Mouse (Mus musculus) testis, adult 2 months (tissue): ENCODE data around the gene Ifitm5. TPM values are rescaled to one million over a fixed set of nuclear protein-coding genes. Genes with fewer than 3 reads are reported as not detected.

Source experiments
- H3K27ac ChIP-seq: fragments of 200-500 bp; 2 replicates; pipeline ENCODE4 v1.5.1; 2012; ENCODE audit warnings: low read depth, low read length; ENCODE audit not compliant: control insufficient read depth, insufficient read depth
- H3K27me3 ChIP-seq: fragments of 200-500 bp; 2 replicates; pipeline ENCODE4 v1.6.1; 2012; ENCODE audit warnings: mild to moderate bottlenecking, low read length, moderate library complexity; ENCODE audit not compliant: control insufficient read depth, insufficient read depth
- H3K36me3 ChIP-seq: fragments of 200-500 bp; 2 replicates; pipeline ENCODE4 v1.6.1; 2012; ENCODE audit warnings: mild to moderate bottlenecking, low read length; ENCODE audit not compliant: control insufficient read depth, insufficient read depth
- H3K4me1 ChIP-seq: fragments of 200-500 bp; 2 replicates; pipeline ENCODE4 v1.6.1; 2012; ENCODE audit warnings: low read length; ENCODE audit not compliant: control insufficient read depth, insufficient read depth
- H3K4me3 ChIP-seq: fragments of 200-500 bp; 2 replicates; pipeline ENCODE4 v1.5.1; 2012; ENCODE audit warnings: low read depth, mild to moderate bottlenecking, low read length, moderate library complexity, mixed read lengths; ENCODE audit not compliant: control insufficient read depth
- CTCF ChIP-seq: fragments of 200-500 bp; IDR thresholded peaks from 2 replicates; pipeline ENCODE4 v1.5.1; 2012; ENCODE audit warnings: low read depth, mild to moderate bottlenecking, inconsistent platforms, low read length, moderate library complexity; ENCODE audit not compliant: control insufficient read depth, insufficient read depth, insufficient replicate concordance
- POLR2A ChIP-seq: fragments of 200-500 bp; IDR thresholded peaks from 2 replicates; pipeline ENCODE4 v1.6.1; 2012; ENCODE audit warnings: low read depth, mild to moderate bottlenecking, inconsistent platforms, low read length, moderate library complexity; ENCODE audit not compliant: control insufficient read depth
- polyA plus RNA-seq: library from polyadenylated mRNA; depleted of rRNA; stranded (reverse); fragments of >200 nt; gene quantifications from 2 replicates; pipeline ENCODE4 v1.2.3, GENCODE M21; 2012

Gene Ifitm5
- polyA plus RNA-seq, 1 experiment = 0.15 TPM

DNA sequence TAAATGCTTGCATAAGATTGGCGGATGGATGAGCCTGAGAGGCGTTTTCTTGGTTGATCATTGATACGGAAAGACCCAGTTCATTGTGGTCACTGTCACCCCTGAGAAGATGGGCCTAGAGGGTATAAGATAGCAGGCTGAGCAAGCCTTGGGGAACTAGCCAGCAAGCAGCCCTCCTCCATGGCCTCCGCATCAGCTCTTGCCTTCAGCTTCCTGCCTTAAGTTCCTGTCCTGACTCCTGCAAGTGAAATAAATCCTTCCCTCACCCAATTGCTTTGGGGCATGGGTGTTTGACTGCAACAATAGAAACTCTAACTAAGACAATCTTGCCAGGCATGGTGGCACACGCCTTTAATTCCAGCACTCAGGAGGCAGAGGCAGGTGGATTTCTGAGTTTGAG lies 9.9 kb upstream of the Ifitm5 start:
- H3K4me1 ChIP-seq = no peaks in the 10 kb centered on the region
- no peak overlapping the region for H3K27ac ChIP-seq
- no peaks in the 10 kb centered on the region for H3K27me3 ChIP-seq
- no peak overlapping the region for H3K4me3 ChIP-seq
- TF ChIP-seq CTCF (no peak), POLR2A (no peak)
- no peaks in the 10 kb centered on the region for H3K36me3 ChIP-seq

DNA sequence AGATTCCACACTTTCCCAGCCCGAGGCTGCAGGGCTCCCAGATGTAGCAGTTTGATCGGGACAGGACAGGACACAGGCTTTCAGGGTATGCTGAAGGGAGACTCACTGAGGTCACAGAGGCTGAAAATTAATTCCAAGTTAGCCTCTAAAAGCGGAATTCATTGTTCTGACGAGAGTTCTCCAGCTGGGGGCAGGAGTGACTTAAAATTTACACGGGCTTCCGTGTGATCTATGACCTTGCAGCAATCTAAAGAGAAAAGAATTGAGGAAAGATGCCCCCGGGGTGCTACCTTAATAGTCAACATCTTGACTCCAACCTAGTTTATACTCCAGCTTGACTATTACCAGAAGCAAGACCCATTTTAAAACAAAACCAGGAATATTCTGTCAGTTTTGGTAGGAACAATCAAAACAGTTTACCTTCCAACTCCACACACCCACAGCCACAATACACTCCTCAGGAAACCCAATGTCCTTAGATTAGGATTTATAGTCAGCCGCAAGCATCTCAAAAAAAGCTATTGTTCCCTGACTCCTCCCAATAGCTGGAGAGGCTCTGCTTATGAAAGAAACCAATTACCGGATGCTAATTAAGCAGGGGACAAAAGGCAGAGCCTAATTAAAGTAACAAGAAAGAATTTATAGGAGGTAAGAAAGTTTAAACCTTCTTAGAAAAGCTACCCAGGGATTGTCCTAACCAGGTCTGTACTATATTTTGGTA lies 9.2 kb upstream of the Ifitm5 start:
- no peak overlapping the region for H3K27ac ChIP-seq
- H3K4me1 ChIP-seq = no peaks in the 10 kb centered on the region
- no peaks in the 10 kb centered on the region for H3K36me3 ChIP-seq
- no peak overlapping the region for H3K4me3 ChIP-seq
- H3K27me3 ChIP-seq = no peaks in the 10 kb centered on the region
- TF ChIP-seq CTCF (no peak), POLR2A (no peak)

GRCm38 (mm10) chr7:140956556-140956869 lies 6.4 kb upstream of the Ifitm5 start:
- TF ChIP-seq CTCF = no peak
- TF ChIP-seq POLR2A = no peak
- H3K4me3 ChIP-seq = no peak overlapping the region
- no peaks in the 10 kb centered on the region for H3K36me3 ChIP-seq
- peak overlapping the region; percentile 87; the same call in 1 of the 2 replicates for H3K27ac ChIP-seq
- no peaks in the 10 kb centered on the region for H3K4me1 ChIP-seq
- no peaks in the 10 kb centered on the region for H3K27me3 ChIP-seq

- Histone ChIP-seq H3K4me1 (no peaks in the 10 kb centered on the region; the same call in 1 of the 2 replicates), H3K36me3 (no peaks in the 10 kb centered on the region), H3K4me3 (peak within 1 kb of the TSS; percentile 70), H3K27ac (peak within 1 kb of the TSS; percentile 87), H3K27me3 (no peaks in the 10 kb centered on the region)
- TF ChIP-seq POLR2A (no peak), CTCF (no peak)
These were observed 5.9 kb upstream of the Ifitm5 start, which contains the start of the genes Gm45717 and Ifitm2 for GRCm38 (mm10) chr7:140955758-140956555. Gm45717 (minus strand) TSS chr7:140955937. Ifitm2 (minus strand) TSS chr7:140955987.

- H3K36me3 ChIP-seq = no peaks in the 10 kb centered on the region
- no peaks in the 10 kb centered on the region for H3K27me3 ChIP-seq
- H3K4me3 ChIP-seq = peak overlapping the region; percentile 70
- TF ChIP-seq POLR2A = no peak
- no peak for TF ChIP-seq CTCF
- H3K4me1 ChIP-seq = no peaks in the 10 kb centered on the region; the same call in 1 of the 2 replicates
- H3K27ac ChIP-seq = peak overlapping the region; percentile 59
These were observed 5.3 kb upstream of the Ifitm5 start for GRCm38 (mm10) chr7:140955342-140955741.

DNA sequence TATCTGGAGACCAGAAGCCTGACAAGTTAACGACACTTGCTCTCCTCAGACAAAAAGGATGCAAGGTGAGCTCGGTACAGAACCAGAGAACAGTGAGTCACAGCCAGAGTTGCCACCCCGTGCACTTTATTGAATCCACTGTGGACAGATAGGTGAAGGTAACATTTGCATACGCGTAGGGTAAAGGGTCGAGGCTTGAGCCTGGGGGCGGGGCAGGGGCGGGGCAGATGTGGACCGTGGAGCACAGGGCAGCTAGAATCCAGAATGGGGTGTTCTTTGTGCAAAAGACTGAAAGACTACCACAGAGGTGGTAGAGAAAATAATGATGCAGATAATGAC lies 4.6 kb upstream of the Ifitm5 start:
- Histone ChIP-seq H3K4me1 (no peaks in the 10 kb centered on the region; the same call in 1 of the 2 replicates), H3K27me3 (no peaks in the 10 kb centered on the region), H3K36me3 (no peaks in the 10 kb centered on the region), H3K27ac (no peak overlapping the region), H3K4me3 (peak overlapping the region; percentile 70)
- TF ChIP-seq POLR2A = no peak
- TF ChIP-seq CTCF = no peak

GRCm38 (mm10) chr7:140953800-140954732 lies 4.0 kb upstream of the Ifitm5 start:
- peak overlapping the region; percentile 20; the same call in 1 of the 2 replicates for H3K4me3 ChIP-seq
- H3K4me1 ChIP-seq = no peaks in the 10 kb centered on the region; the same call in 1 of the 2 replicates
- H3K27me3 ChIP-seq = no peaks in the 10 kb centered on the region
- no peaks in the 10 kb centered on the region for H3K36me3 ChIP-seq
- no peak overlapping the region for H3K27ac ChIP-seq
- TF ChIP-seq CTCF = no peak
